Mouse (Mus musculus) frontal cortex, postnatal 36 days (tissue): ENCODE results near the gene Cypt3.

Experiments
- DNase-seq, 2 experiments: peaks; one replicate each; pipeline ENCODE4 v3.0.0; 2022; ENCODE audit warnings: low spot score in 2 of 2

Gene Cypt3

GRCm38 (mm10) chrX:153558293-153558692, at the start of gene Cypt3:
TSS of gene Cypt3 (plus strand) at chrX:153558593.
- DNase-seq: no peak

GRCm38 (mm10) chrX:153515491-153515890, 42.9 kb upstream of the Cypt3 start:
- DNase-seq: no peak

- DNase-seq: no peak
Measured at GRCm38 (mm10) chrX:153528399-153528798, 30.0 kb upstream of the Cypt3 start.

- no peak for DNase-seq
Measured at GRCm38 (mm10) chrX:153556634-153557033, 1.8 kb upstream of the Cypt3 start.

GRCm38 (mm10) chrX:153564650-153565049, 6.3 kb downstream of the Cypt3 start:
- no peak for DNase-seq

- DNase-seq: no peak
Measured at GRCm38 (mm10) chrX:153599583-153599982, 41.2 kb downstream of the Cypt3 start.
